Mouse (Mus musculus): ENCODE data around the gene Zfp809. TPM values are rescaled to one million over a fixed set of nuclear protein-coding genes. Genes with fewer than 3 reads are reported as not detected.

Zfp809 gene
- polyA plus RNA-seq (2012; rRNA removed) = 16.8 and 19.8 TPM in 2 replicates

- peaks cover 3% of the 10 kb centered on the region; the same call in 1 of the 2 replicates for H3K4me1 ChIP-seq (ENCODE audit: control insufficient read depth, insufficient read depth, low read length)
- under 1% methylated on average over 35 of the region's 35 CpGs for WGBS
Measured at GRCm38 (mm10) chr9:22225581-22226388, at the start of gene Zfp809. Gene Zfp809, plus strand, starts transcription at chr9:22225714.

GRCm38 (mm10) chr9:22188025-22188611 is 37.4 kb upstream of the Zfp809 start, which contains the start of gene Zfp872:
Gene Zfp872, plus strand, starts transcription at chr9:22188090.
- WGBS = 21% methylated on average over 43 of the region's 43 CpGs

More at GRCm38 (mm10) chr9:22225581-22226388, at the start of gene Zfp809:
- peak; percentile 99 to 100 for DNase-seq
- Histone ChIP-seq H3K27ac (ENCODE audit: insufficient read depth, low read length) (peak within 1 kb of the TSS; percentile 49), H3K4me3 (replicated peaks; ENCODE audit: insufficient read depth, low read depth, low read length) (peak within 1 kb of the TSS; percentile 85), H3K27me3 (ENCODE audit: control insufficient read depth, insufficient read depth, low read length) (no peaks in the 10 kb centered on the region)
- peak; percentile 72 for TF ChIP-seq CTCF (IDR thresholded peaks at IDR 0.05; ENCODE audit: borderline replicate concordance, insufficient read depth, low read depth, low read length)
- peak; percentile 73; the same call in 1 of the 2 replicates for TF ChIP-seq POLR2A (IDR thresholded peaks at IDR 0.05; ENCODE audit: borderline replicate concordance, insufficient read depth, low read length)

GRCm38 (mm10) chr9:22196412-22196811 is 29.1 kb upstream of the Zfp809 start:
- Histone ChIP-seq H3K4me3 (replicated peaks; ENCODE audit: insufficient read depth, low read depth, low read length) (no peak overlapping the region), H3K27me3 (ENCODE audit: control insufficient read depth, insufficient read depth, low read length) (no peaks in the 10 kb centered on the region), H3K4me1 (ENCODE audit: control insufficient read depth, insufficient read depth, low read length) (no peaks in the 10 kb centered on the region), H3K27ac (ENCODE audit: insufficient read depth, low read length) (no peak overlapping the region)
- WGBS = 32% methylated on average over 5 of the region's 5 CpGs
- DNase-seq = no peak
- TF ChIP-seq POLR2A (IDR thresholded peaks at IDR 0.05; ENCODE audit: borderline replicate concordance, insufficient read depth, low read length) (no peak), CTCF (IDR thresholded peaks at IDR 0.05; ENCODE audit: borderline replicate concordance, insufficient read depth, low read depth, low read length) (no peak)

More at GRCm38 (mm10) chr9:22188025-22188611, 37.4 kb upstream of the Zfp809 start, which contains the start of gene Zfp872:
- TF ChIP-seq POLR2A (IDR thresholded peaks at IDR 0.05; ENCODE audit: borderline replicate concordance, insufficient read depth, low read length) (peak; percentile 58; the same call in 1 of the 2 replicates), CTCF (IDR thresholded peaks at IDR 0.05; ENCODE audit: borderline replicate concordance, insufficient read depth, low read depth, low read length) (no peak)
- H3K4me1 ChIP-seq (ENCODE audit: control insufficient read depth, insufficient read depth, low read length) = no peaks in the 10 kb centered on the region
- peak within 1 kb of the TSS; percentile 50 for H3K4me3 ChIP-seq (replicated peaks; ENCODE audit: insufficient read depth, low read depth, low read length)
- H3K27me3 ChIP-seq (ENCODE audit: control insufficient read depth, insufficient read depth, low read length) = no peaks in the 10 kb centered on the region
- peak; percentile 83 to 88 for DNase-seq
- peak within 1 kb of the TSS; percentile 27 for H3K27ac ChIP-seq (ENCODE audit: insufficient read depth, low read length)

- Histone ChIP-seq H3K4me1 (ENCODE audit: control insufficient read depth, insufficient read depth, low read length) (no peaks in the 10 kb centered on the region), H3K27me3 (ENCODE audit: control insufficient read depth, insufficient read depth, low read length) (no peaks in the 10 kb centered on the region), H3K27ac (ENCODE audit: insufficient read depth, low read length) (no peak overlapping the region), H3K4me3 (replicated peaks; ENCODE audit: insufficient read depth, low read depth, low read length) (no peak overlapping the region)
- 65% methylated on average over 2 of the region's 2 CpGs for WGBS
- no peak for TF ChIP-seq CTCF (IDR thresholded peaks at IDR 0.05; ENCODE audit: borderline replicate concordance, insufficient read depth, low read depth, low read length)
- no peak for TF ChIP-seq POLR2A (IDR thresholded peaks at IDR 0.05; ENCODE audit: borderline replicate concordance, insufficient read depth, low read length)
- no peak for DNase-seq
Measured at GRCm38 (mm10) chr9:22213785-22214194, 11.7 kb upstream of the Zfp809 start.

GRCm38 (mm10) chr9:22214549-22214948 is 11.0 kb upstream of the Zfp809 start:
- 89% methylated on average over 2 of the region's 2 CpGs for WGBS
- TF ChIP-seq POLR2A (IDR thresholded peaks at IDR 0.05; ENCODE audit: borderline replicate concordance, insufficient read depth, low read length) (no peak), CTCF (IDR thresholded peaks at IDR 0.05; ENCODE audit: borderline replicate concordance, insufficient read depth, low read depth, low read length) (no peak)
- DNase-seq = no peak
- Histone ChIP-seq H3K4me1 (ENCODE audit: control insufficient read depth, insufficient read depth, low read length) (no peaks in the 10 kb centered on the region), H3K4me3 (replicated peaks; ENCODE audit: insufficient read depth, low read depth, low read length) (no peak overlapping the region), H3K27ac (ENCODE audit: insufficient read depth, low read length) (no peak overlapping the region), H3K27me3 (ENCODE audit: control insufficient read depth, insufficient read depth, low read length) (no peaks in the 10 kb centered on the region)

GRCm38 (mm10) chr9:22216705-22217104 is 8.8 kb upstream of the Zfp809 start:
- Histone ChIP-seq H3K4me3 (replicated peaks; ENCODE audit: insufficient read depth, low read depth, low read length) (no peak overlapping the region), H3K27me3 (ENCODE audit: control insufficient read depth, insufficient read depth, low read length) (no peaks in the 10 kb centered on the region), H3K27ac (ENCODE audit: insufficient read depth, low read length) (no peak overlapping the region), H3K4me1 (ENCODE audit: control insufficient read depth, insufficient read depth, low read length) (no peaks in the 10 kb centered on the region)
- TF ChIP-seq POLR2A (IDR thresholded peaks at IDR 0.05; ENCODE audit: borderline replicate concordance, insufficient read depth, low read length) = no peak
- no peak for TF ChIP-seq CTCF (IDR thresholded peaks at IDR 0.05; ENCODE audit: borderline replicate concordance, insufficient read depth, low read depth, low read length)
- 39% methylated on average over 3 of the region's 3 CpGs for WGBS
- DNase-seq = no peak

- no peaks in the 10 kb centered on the region for H3K27me3 ChIP-seq (ENCODE audit: control insufficient read depth, insufficient read depth, low read length)
- no peaks in the 10 kb centered on the region for H3K4me1 ChIP-seq (ENCODE audit: control insufficient read depth, insufficient read depth, low read length)
- no peak overlapping the region for H3K4me3 ChIP-seq (replicated peaks; ENCODE audit: insufficient read depth, low read depth, low read length)
- no peak for TF ChIP-seq POLR2A (IDR thresholded peaks at IDR 0.05; ENCODE audit: borderline replicate concordance, insufficient read depth, low read length)
- TF ChIP-seq CTCF (IDR thresholded peaks at IDR 0.05; ENCODE audit: borderline replicate concordance, insufficient read depth, low read depth, low read length) = no peak
- 46% methylated on average over 8 of the region's 8 CpGs for WGBS
- DNase-seq = no peak
- no peak overlapping the region for H3K27ac ChIP-seq (ENCODE audit: insufficient read depth, low read length)
Measured at GRCm38 (mm10) chr9:22217858-22218493, 7.5 kb upstream of the Zfp809 start.
